Mouse (Mus musculus): Measurements from ENCODE around the gene Ugt1a5.

Ugt1a5 gene

DNA sequence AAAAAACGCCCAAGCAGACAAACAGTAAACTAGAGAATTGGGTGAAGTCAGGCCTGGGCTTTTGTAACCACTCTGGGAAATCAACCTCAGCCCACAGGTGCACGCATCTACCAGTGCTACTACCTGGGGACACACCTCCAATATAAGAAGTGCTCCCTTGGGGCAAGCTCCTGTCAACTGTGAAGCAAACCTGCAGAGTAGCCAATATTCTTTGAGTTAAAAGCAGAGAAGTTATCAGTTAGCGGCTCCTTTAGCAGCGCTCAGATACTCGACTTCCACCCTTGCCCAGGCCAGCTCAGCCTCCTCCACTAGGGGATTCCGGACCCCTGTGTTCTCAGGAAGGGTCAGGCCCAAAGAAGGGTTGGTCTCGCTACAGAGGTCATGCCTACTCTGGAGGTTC is 95.9 kb downstream of the Ugt1a5 start:
- no peak for DNase-seq (ENCODE audit: low spot score)

DNA sequence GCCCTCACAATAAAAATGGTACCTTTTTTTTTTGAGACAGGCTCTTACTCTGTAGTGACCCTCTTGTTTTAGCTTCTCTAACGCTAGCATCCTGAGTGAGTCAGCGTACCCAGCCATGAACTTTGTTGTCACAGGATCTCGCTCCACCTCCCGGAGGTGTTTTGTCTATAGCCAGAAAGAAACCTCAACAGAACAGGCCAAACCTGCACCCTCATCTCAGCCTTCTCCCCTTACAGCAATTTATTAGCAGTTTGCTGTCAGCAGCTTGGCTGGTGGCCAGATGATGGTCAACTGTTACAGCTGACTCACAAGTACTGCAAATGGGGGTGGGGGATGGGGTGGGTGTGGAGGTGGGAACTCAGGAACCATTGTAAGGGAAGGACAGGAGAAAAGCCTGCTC is 96.4 kb downstream of the Ugt1a5 start:
- no peak for DNase-seq (ENCODE audit: low spot score)

DNA sequence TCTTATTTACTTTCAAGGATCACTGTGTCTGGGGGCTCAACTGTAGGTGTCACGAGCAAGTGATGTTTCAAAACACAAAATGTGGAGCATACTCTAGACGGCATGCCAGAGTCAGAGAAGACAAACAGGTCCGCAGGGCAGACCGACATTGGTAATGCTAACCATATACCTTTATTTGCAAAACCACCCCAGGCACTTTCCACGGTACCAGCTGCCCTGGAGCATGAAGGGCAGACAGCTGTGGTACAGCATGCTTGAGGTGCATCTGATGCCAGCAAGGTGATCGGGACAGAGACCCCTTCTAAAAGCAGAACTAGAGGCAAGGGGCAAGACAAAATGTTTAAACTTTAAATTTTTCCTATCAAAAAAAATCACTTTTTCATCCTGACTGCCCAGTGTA is 97.1 kb downstream of the Ugt1a5 start:
- no peak for DNase-seq (ENCODE audit: low spot score)

DNA sequence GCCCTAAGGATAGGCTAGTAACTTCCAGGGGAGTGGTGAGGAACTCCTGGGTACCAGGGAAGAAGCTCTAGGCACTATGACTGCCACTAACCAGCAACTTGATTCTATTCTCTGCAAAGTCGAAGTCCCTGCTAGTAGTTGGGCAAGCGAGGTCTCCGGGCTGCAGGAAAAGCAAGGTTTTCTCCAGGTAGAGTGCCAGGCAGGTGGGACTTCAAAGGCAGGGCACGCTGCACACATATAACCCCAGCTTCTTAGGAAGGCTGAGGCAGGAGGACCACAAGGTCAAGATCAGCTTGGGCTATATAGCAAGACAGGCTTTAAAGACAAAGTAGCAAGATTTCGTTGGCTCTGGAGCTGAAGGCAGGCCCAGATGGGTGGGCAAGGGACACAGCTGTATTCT is 98.0 kb downstream of the Ugt1a5 start:
- DNase-seq (ENCODE audit: low spot score) = no peak

DNA sequence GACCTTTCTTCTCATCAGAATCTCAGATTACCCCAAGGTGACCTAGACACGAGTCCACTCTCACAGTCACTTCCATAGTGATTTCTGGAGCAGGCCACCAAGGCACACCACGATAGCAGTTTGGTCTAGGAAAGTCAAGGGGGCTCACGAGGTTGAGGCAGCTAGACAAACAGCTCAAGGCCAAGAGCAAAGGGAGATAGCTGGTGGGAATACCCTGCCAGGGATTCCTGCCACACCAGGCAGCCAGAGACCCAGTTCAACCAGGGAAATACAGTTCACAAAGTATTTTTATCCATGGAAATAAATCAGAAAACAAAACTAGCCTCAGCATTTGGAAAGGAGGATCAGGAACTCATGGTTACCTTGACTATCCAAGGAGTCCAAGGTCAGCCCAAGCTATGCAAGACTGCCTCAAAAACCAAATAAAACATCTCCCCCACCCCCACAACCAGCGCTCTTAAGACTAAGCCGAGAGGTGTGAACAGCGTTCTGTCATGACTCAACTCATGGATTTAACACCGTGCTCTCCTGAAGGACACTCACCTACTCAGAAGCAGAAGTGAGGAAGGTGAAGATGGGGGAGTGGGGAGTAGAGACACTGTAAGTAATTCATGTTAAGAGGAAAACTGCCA is 98.5 kb downstream of the Ugt1a5 start:
- no peak for DNase-seq (ENCODE audit: low spot score)

DNA sequence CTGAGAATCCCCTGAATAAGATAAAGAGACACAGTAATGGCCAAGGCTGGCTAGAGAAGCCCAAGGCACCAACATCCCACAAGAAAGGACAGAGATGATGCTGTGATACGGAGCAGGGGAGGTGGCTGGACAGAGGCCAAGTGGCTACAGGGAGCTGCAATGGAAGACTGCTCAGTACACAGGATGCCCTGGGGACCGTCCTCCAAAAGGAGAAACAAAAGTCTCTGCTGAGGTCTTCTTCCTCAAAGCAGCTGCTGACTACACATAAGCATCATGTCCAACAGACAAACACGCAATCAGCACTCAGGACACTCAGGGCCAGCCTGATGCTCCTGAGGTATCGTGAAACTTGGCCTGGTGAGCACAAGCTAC is 99.0 kb downstream of the Ugt1a5 start:
- no peak for DNase-seq (ENCODE audit: low spot score)

DNA sequence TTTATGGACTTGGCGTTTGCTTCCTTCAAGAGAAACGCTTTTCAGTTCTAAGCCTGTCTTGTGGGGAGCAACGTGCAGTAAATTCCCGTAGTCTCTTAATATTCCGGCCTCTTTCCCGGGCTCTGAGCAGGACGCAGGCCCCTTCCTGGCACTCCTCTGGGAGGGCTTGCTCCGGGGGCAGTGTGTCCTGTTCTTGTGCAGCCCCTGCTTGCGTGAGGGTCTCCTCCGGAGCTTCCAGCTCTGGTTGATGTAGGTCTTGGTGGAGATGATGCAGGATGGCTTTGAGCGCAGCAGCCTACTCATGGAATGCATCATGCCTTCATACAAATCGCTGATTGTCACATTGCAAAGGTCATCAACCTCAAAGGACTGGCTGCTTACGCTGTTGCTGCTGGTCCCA is 100.3 kb downstream of the Ugt1a5 start:
- DNase-seq (ENCODE audit: low spot score) = no peak

DNA sequence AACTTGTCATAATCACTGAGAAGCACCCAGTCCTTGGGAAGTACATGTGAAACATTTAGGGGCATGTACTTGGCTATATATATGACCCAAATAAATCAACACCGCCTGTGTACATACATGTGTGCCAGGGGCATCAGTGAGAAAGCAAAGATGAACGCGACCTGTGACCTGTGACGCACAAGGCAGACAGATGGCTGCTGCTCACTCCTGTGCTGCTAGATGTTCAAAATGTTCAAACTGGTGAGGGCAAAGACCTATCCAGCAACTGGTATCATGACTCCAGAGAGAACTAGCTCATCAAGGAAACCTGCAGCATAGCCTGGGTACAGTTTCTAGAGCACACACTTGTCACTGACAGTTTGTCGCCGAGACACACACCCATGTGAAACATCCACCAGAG is 101.7 kb downstream of the Ugt1a5 start:
- DNase-seq (ENCODE audit: low spot score) = no peak

DNA sequence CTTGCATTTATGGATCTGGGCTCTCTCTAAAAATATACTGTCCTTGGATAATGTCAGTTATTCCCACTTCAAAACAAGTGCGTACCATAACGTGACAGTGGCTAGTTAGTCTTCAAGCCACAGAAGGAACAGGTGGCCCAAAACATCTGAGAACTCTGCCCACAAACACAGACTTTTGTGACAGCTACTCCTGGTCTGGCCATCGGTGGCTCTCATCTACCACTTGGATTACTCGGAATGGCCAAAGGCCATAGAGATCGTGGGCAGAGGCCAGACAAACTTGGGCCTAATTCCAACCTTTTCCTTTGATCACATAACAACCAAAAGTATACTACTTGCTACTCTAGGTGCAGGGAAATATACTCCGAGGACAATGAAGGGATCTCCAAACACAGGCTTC is 102.3 kb downstream of the Ugt1a5 start:
- DNase-seq (ENCODE audit: low spot score) = no peak

Measured in testis, postnatal 14 days (tissue).